Mouse (Mus musculus) olfactory bulb, adult 2 months (tissue): Measurements from ENCODE around the gene Cep135.

ENCODE experiments used
- CTCF ChIP-seq: fragments of 200-500 bp; IDR thresholded peaks from 2 replicates; pipeline ENCODE4 v1.5.1; 2012; ENCODE audit warnings: low read depth, mild to moderate bottlenecking, low read length, moderate library complexity; ENCODE audit not compliant: insufficient read depth
- POLR2A ChIP-seq: fragments of 200-500 bp; IDR thresholded peaks from 2 replicates; pipeline ENCODE4 v1.6.1; 2012; ENCODE audit warnings: mild to moderate bottlenecking, low read depth, low read length, moderate library complexity; ENCODE audit not compliant: insufficient read depth

DNA sequence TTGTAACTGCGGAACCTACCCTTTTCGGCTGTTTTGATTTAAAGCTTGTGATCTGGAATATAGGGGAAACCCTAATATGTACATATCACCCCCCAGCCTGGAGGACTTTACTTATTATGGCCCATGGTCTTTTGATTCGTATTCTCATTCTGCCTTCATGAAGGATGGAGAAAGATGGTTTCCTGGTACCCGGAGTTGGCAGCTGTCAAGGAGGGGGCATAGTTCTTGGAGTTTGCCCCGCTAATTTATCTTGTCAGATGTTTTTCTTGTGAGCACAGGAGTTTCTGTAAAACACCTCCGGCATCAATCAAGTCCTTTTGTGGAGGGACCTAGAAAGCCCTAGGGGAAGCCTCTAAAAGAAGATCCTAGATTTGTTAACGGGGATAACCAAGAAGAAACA is 813 bp downstream of the Cep135 start:
- TF ChIP-seq CTCF (no peak), POLR2A (no peak)
